Mouse (Mus musculus): ENCODE results near the gene Gm8764. TPM values are rescaled to one million over a fixed set of nuclear protein-coding genes. Genes with fewer than 3 reads are reported as not detected.
A peak's percentile ranks its signal among the peaks of the same experiment; 100 is the strongest.

The Gm8764 gene
- polyA plus RNA-seq, 1 experiment from 2014 or later = not detected

DNA sequence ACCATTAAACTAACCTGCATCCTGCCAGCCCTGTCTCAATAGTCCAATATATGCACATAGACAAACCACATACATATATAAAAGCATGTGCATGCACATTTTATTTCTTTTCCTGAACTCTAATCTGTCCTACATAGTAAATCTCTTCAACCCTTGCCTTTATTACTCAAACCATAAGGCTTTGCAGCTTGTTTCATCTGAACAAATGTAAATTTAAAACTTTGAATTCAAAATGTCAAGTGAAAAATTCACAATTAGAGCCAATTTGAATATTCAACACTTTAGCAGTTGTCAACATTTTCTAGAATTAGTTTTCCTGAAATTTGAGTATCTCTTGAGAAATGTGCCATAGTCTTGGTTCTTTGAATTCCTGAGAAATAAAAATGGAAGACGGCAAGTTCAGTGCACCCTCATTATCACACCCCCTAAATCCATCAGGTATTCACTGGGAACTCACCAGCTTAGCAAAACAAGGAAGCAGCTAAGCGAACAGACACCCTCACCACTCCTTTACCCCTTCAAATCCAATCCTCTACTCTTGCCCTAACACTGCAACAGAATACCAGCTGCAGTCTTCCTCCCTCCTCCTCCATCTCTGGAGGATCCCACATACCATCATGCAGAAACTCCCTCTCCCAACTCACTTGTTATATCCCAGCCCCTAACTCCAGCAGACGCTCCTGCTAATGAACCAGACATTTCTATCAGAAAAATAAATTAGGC lies 50.6 kb downstream of the Gm8764 start:
- H3K9me3 ChIP-seq (ENCODE audit: control insufficient read depth, low read length) = no peaks in the 10 kb centered on the region
- no peaks in the 10 kb centered on the region for H3K36me3 ChIP-seq (ENCODE audit: control insufficient read depth, insufficient read depth)
- H3K9ac ChIP-seq (replicated peaks; ENCODE audit: low read depth, low read length) = no peak overlapping the region
- H3K27me3 ChIP-seq (replicated peaks; ENCODE audit: control insufficient read depth, insufficient read depth, low read length) = no peaks in the 10 kb centered on the region
- 63% methylated on average over 3 of the region's 3 CpGs for WGBS
- peak; percentile 72 for ATAC-seq
- no peak overlapping the region for H3K4me3 ChIP-seq (replicated peaks; ENCODE audit: low read length)
- H3K27ac ChIP-seq (ENCODE audit: low read length) = no peak overlapping the region
- no peaks in the 10 kb centered on the region; the same call in 1 of the 2 replicates for H3K4me1 ChIP-seq (replicated peaks; ENCODE audit: control insufficient read depth, insufficient read depth, low read length)
- no peak overlapping the region for H3K4me2 ChIP-seq (ENCODE audit: low read length)

Other genes with a start within 250 kb of the Gm8764 start
- not detected in 2 replicates for gene Gm21293, start 17.0 kb upstream of the Gm8764 start, polyA plus RNA-seq (2015; fragmentation: Nextera tagmentation; extraction: Ambion mirVana)
- not detected in 2 replicates for gene Gm6763, start 8.5 kb upstream of the Gm8764 start, polyA plus RNA-seq (2015; fragmentation: Nextera tagmentation; extraction: Ambion mirVana)
- not detected in 2 replicates for gene Gm21304, start 8.5 kb downstream of the Gm8764 start, polyA plus RNA-seq (2015; fragmentation: Nextera tagmentation; extraction: Ambion mirVana)
- gene Gm21312, start 17.0 kb downstream of the Gm8764 start, polyA plus RNA-seq (2015; fragmentation: Nextera tagmentation; extraction: Ambion mirVana) = not detected in 2 replicates
- not detected in 2 replicates for gene Gm20765, start 25.5 kb downstream of the Gm8764 start, polyA plus RNA-seq (2015; fragmentation: Nextera tagmentation; extraction: Ambion mirVana)
- gene Gm4340, start 34.0 kb downstream of the Gm8764 start, polyA plus RNA-seq (2015; fragmentation: Nextera tagmentation; extraction: Ambion mirVana) = not detected in 2 replicates

Data from forebrain, embryonic 16.5 days (tissue).